Mouse (Mus musculus) erythroblast, embryonic 14.5 days (primary cell): ENCODE measurements around the gene Carmil3. TPM values are rescaled to one million over a fixed set of nuclear protein-coding genes. Genes with fewer than 3 reads are reported as not detected.

Source experiments
- H3K27me3 ChIP-seq: 2 replicates; pipeline ENCODE4 v1.6.1; 2012; ENCODE audit warnings: inconsistent platforms; ENCODE audit not compliant: control insufficient read depth
- H3K36me3 ChIP-seq: 2 replicates; pipeline ENCODE4 v1.6.1; 2012; ENCODE audit warnings: mild to moderate bottlenecking, inconsistent platforms; ENCODE audit not compliant: control insufficient read depth
- H3K4me1 ChIP-seq: 2 replicates; pipeline ENCODE4 v1.6.1; 2012; ENCODE audit warnings: inconsistent platforms; ENCODE audit not compliant: control insufficient read depth
- H3K4me3 ChIP-seq: replicated peaks from 2 replicates; pipeline ENCODE3; 2012; ENCODE audit warnings: moderate library complexity, mild to moderate bottlenecking, inconsistent platforms
- H3K9me3 ChIP-seq: 2 replicates; pipeline ENCODE4 v1.6.1; 2012; ENCODE audit warnings: low read length, inconsistent platforms, mixed read lengths; ENCODE audit not compliant: control insufficient read depth
- GATA1 ChIP-seq: IDR thresholded peaks from 2 replicates; pipeline ENCODE4 v1.6.1; 2012; ENCODE audit warnings: low read length, inconsistent platforms, mixed read lengths
- TAL1 ChIP-seq: IDR thresholded peaks from 3 replicates; pipeline ENCODE4 v1.6.1; 2012; ENCODE audit warnings: low read length, inconsistent platforms, mixed read lengths
- polyA plus RNA-seq: library from polyadenylated mRNA; stranded (reverse); fragments of >175 nt; gene quantifications from 2 replicates; pipeline ENCODE4 v1.2.3, GENCODE M21; 2012

Gene Carmil3
- polyA plus RNA-seq: 0.03 TPM in 1 of 2 replicates, not detected in the other

GRCm38 (mm10) chr14:55490361-55491201, at the start of gene Carmil3:
Gene Carmil3, plus strand, starts transcription at chr14:55490651.
- Histone ChIP-seq H3K4me3 (peak within 1 kb of the TSS; percentile 69), H3K36me3 (peaks cover 31% of the 10 kb centered on the region), H3K9me3 (no peaks in the 10 kb centered on the region), H3K4me1 (peaks cover 34% of the 10 kb centered on the region), H3K27me3 (peaks cover 39% of the 10 kb centered on the region)
- no peak for TF ChIP-seq TAL1
- no peak for TF ChIP-seq GATA1

GRCm38 (mm10) chr14:55457693-55458092, 32.8 kb upstream of the Carmil3 start:
- no peak for TF ChIP-seq TAL1
- no peak for TF ChIP-seq GATA1
- Histone ChIP-seq H3K36me3 (no peaks in the 10 kb centered on the region), H3K4me1 (no peaks in the 10 kb centered on the region), H3K27me3 (peaks cover 11% of the 10 kb centered on the region), H3K4me3 (no peak overlapping the region), H3K9me3 (peaks cover 5% of the 10 kb centered on the region)

DNA sequence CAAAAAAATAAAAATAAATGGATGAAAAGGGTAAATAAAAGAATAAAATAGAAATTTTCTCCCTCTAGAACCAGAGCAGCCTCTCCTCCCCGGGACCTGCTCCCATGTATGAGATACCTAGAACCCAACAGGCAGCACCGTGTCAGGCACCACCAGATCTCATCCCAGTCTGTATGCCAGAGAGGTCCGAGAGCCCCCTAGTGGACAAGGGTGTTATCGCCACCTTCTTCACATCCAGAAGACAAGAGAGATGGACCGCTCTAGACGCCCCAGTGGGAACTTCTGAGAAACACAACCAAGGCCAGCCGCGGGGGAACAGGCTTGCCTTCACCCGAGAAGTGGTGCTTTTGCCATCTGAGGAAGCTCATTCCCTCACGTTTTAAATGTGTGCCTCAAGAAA, 32.2 kb upstream of the Carmil3 start:
- TF ChIP-seq TAL1 (no peak), GATA1 (no peak)
- no peaks in the 10 kb centered on the region for H3K36me3 ChIP-seq
- no peaks in the 10 kb centered on the region for H3K4me1 ChIP-seq
- peaks cover 5% of the 10 kb centered on the region for H3K9me3 ChIP-seq
- no peak overlapping the region for H3K4me3 ChIP-seq
- peaks cover 11% of the 10 kb centered on the region for H3K27me3 ChIP-seq

- peaks cover 1% of the 10 kb centered on the region; the same call in 1 of the 2 replicates for H3K9me3 ChIP-seq
- H3K36me3 ChIP-seq: no peaks in the 10 kb centered on the region
- H3K4me3 ChIP-seq: no peak overlapping the region
- peaks cover 11% of the 10 kb centered on the region for H3K27me3 ChIP-seq
- H3K4me1 ChIP-seq: no peaks in the 10 kb centered on the region
- no peak for TF ChIP-seq GATA1
- TF ChIP-seq TAL1: no peak
Observed at GRCm38 (mm10) chr14:55458761-55459160, 31.7 kb upstream of the Carmil3 start.

GRCm38 (mm10) chr14:55459796-55460195, 30.7 kb upstream of the Carmil3 start:
- peaks cover 11% of the 10 kb centered on the region for H3K27me3 ChIP-seq
- H3K4me1 ChIP-seq: no peaks in the 10 kb centered on the region; the same call in 1 of the 2 replicates
- H3K9me3 ChIP-seq: no peaks in the 10 kb centered on the region; the same call in 1 of the 2 replicates
- H3K36me3 ChIP-seq: no peaks in the 10 kb centered on the region
- no peak overlapping the region for H3K4me3 ChIP-seq
- no peak for TF ChIP-seq GATA1
- no peak for TF ChIP-seq TAL1

DNA sequence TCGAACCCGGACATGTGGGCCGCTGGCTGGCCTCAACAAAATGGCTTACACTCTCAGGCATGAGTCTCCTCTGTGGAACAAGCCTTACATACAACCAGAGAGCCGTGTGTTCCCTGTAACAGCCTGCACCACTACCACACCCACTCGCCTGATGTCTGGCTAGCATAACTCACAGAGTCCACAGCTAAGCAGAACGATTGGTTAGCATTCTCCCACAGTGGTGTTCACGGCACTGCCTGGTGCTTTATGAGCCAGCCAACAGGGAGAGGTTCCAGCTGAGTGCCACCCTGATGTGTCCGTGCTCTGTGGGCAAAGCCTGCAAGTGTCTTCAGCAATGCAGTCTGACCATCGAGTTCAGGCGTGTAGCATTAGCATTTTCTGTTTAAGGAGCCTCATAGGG, 30.2 kb upstream of the Carmil3 start:
- Histone ChIP-seq H3K9me3 (no peaks in the 10 kb centered on the region; the same call in 1 of the 2 replicates), H3K4me3 (no peak overlapping the region), H3K36me3 (no peaks in the 10 kb centered on the region), H3K27me3 (peaks cover 11% of the 10 kb centered on the region), H3K4me1 (no peaks in the 10 kb centered on the region; the same call in 1 of the 2 replicates)
- TF ChIP-seq GATA1 (no peak), TAL1 (no peak)

DNA sequence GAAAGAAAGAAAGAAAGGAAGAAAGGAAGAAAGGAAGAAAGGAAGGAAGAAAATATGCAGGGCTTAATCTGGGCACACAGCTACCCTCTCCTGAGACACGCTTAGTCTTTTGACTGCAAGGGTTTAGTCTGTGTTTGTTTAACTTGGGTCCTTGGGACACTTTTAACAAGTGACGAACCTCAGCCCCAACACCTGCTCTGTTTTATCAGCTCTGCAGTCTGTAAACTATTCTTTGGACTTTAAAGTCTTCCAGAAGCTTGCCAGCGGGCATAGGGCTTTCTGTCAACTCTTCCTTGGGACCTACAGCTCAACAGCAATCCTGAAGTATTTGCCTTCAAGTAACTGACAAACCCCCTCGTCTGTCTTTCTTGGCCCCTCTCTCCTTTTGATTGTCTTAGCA, 28.7 kb upstream of the Carmil3 start:
- H3K27me3 ChIP-seq: peaks cover 11% of the 10 kb centered on the region
- TF ChIP-seq TAL1 (no peak), GATA1 (no peak)
- H3K36me3 ChIP-seq: no peaks in the 10 kb centered on the region
- no peaks in the 10 kb centered on the region for H3K9me3 ChIP-seq
- no peak overlapping the region for H3K4me3 ChIP-seq
- no peaks in the 10 kb centered on the region; the same call in 1 of the 2 replicates for H3K4me1 ChIP-seq

GRCm38 (mm10) chr14:55466481-55466880, 24.0 kb upstream of the Carmil3 start:
- H3K4me3 ChIP-seq: no peak overlapping the region
- no peaks in the 10 kb centered on the region for H3K9me3 ChIP-seq
- H3K27me3 ChIP-seq: peaks cover 15% of the 10 kb centered on the region
- H3K36me3 ChIP-seq: no peaks in the 10 kb centered on the region
- H3K4me1 ChIP-seq: no peaks in the 10 kb centered on the region; the same call in 1 of the 2 replicates
- no peak for TF ChIP-seq TAL1
- TF ChIP-seq GATA1: no peak

GRCm38 (mm10) chr14:55467108-55467507, 23.3 kb upstream of the Carmil3 start:
- H3K4me3 ChIP-seq: no peak overlapping the region
- H3K4me1 ChIP-seq: no peaks in the 10 kb centered on the region; the same call in 1 of the 2 replicates
- no peaks in the 10 kb centered on the region for H3K9me3 ChIP-seq
- H3K36me3 ChIP-seq: no peaks in the 10 kb centered on the region
- peaks cover 19% of the 10 kb centered on the region for H3K27me3 ChIP-seq
- no peak for TF ChIP-seq GATA1
- TF ChIP-seq TAL1: no peak
